Mouse (Mus musculus): ENCODE measurements around the gene Tmem219.

DNA sequence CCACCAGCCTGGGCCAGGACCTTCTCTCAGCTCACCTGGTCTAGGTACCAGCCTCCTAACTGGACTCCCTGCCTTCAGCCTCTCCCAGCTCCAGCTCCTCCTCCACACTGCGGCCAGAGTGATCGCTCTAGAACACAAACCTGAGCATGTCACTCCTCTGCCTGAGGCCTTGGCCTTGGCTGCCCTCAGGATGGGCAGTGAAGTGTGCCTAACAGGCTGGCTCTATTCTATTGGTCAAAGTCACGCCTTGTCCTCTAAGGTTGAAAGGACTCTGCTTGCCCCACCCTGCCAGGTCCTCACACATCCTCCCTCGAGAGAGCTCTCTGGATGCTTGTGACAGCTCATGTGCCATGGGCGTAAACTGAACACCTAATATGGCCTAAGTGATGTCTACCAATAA is 69.3 kb downstream of the Tmem219 start:
- TF ChIP-seq CTCF (conservative IDR thresholded peaks at IDR 0.05; ENCODE audit: low read length) (no peak), NANOG (IDR thresholded peaks at IDR 0.05; ENCODE audit: borderline replicate concordance, low read length) (no peak)

Data from E14TG2a.4 (cell line).